Mouse (Mus musculus): ENCODE data around the gene Zfp760. TPM values are rescaled to one million over a fixed set of nuclear protein-coding genes. Genes with fewer than 3 reads are reported as not detected.
"Not testable (repeated sequence)": the region's sequence is repeated elsewhere in the genome, so short reads cannot be mapped to it uniquely, and the experiment has no call there.

Gene Zfp760
- total RNA-seq (2021) = 1 to 10 TPM; 1.9 to 3.5 TPM
- long read RNA-seq, experiment 1, partial matches to known transcripts = 1 of 4 reads
- long read RNA-seq, experiment 1, other reads (novel, unspliced or antisense) = 3 of 4 reads
- long read RNA-seq, experiment 2, full-length matches to known transcripts = 1 of 1 reads
- long read RNA-seq, experiment 2, partial matches to known transcripts = 0 of 1 reads
- long read RNA-seq, experiment 2, other reads (novel, unspliced or antisense) = 0 of 1 reads

DNA sequence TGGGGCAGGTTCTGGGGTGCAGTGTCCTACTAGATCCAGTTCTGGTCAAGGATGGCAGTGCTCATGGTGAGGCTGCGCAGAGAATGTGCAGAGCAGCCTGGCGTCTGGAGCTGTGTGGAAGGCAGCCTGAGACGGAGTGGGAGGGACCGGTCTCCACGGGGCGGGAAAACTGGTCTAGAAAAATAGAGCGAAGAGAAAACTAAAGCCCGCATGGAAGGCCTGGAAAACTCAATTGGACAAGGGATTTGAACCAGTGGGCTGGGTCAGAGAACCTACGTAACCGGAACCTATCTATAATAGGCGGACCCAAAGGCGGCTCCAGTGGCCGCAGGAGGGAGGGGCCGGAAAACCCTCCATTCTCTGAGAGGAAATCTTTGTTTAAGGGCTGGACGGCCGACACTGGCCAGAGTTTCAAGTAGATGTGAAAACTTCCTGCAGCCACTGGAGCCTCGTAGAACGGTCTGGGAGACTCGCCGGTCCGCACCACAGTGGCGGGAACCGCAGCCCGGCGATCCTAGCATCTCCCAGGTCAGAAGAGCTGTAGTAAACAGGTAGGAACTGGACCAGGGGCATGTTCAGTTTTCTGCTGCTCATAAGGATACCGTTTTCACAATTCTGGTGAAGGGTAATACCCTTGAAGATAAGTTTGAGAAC lies at the start of gene Zfp760:
Zfp760 (plus strand) TSS at position 399 of the 654 bp plus-strand sequence.
- peak; percentile 69 for DNase-seq

DNA sequence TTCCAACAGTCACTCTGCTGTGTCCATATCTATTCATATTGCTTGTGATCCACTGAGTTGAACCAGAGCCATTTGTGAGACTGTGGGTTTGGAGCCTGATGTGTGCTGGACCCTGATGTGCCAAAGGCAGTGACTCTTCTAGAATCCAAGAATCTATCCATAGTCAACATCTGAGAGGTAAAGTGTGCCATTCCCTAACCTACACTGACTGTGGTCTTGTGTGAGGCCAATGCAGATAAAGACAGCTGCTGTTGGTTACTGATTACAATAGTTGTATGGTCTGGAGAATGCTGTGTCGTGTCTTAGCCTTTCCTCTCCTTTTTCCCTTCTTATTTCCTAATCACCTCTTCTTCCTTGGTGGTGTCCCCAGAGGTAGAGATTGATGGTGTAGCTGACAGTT lies 28.7 kb upstream of the Zfp760 start:
- not testable (repeated sequence) for DNase-seq

DNA sequence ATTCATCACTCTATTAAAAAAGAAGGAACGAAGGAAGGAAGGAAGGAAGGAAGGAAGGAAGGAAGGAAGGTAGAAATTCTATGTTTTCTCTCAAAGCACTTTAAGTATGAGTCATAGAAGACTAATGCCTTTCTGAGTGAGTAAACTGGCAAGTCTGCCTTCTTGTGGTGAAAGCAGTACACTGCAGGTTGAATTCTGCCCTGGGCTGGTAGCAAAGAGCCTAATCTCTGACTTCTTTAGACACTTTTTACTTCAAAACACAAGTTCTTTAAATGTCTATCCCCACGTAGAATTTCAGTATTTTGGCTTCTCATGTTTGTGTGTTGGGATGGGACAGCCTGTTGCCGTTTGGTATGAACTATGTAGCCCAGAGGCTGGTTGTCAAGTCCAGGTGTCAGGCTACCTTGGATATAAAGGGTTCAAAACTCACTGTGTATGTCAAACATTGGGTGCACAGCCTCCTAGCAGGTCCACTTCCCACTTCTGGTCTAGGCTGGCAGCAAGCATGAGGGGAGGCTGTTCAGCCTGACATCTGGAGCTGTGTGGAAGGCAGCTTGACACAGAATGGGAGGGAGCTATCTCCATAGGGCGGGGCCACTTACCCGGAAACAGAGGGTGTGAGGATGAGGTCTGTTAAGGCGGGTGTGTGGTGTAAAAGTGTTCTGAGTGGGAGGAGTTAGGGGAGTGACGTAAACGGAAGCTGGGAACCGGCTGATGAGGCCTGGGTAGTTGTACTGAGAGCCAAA lies 28.1 kb upstream of the Zfp760 start:
- DNase-seq = peak; percentile 61

DNA sequence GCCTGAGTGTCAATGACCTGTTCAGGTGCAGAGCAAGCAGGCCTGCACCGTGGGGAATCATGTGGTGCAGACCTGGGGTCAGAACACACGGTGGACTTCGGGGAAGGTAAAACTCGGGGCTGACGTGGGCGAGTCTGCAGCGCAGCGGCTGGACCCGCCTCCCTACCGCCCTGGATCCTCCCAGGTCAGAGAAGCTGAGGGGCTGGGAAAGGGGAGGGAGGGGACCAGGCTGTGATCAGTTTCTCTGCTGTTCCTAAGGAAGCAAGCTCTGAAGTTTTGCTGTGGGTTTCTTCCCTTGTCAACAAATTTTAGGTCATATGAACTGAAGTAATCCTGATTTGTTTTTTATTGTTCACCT lies 27.5 kb upstream of the Zfp760 start:
- DNase-seq = not testable (repeated sequence)

DNA sequence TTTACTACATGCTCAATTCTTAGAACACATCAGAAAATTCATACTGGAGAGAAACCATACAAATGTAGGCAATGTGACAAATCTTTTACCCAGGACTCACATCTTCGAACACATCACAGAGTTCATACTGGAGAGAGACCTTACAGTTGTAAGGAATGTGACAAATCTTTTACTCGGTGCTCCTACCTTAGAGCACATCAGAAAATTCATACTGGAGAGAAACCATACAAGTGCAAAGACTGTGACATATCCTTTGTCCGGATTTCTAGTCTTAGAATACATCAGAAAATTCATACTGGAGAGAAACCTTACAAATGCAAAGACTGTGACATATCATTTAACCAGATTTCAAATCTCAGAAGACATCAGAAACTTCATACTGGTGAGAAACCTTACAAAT lies 16.0 kb upstream of the Zfp760 start, which contains the start of gene Gm10226:
Gm10226 (plus strand) TSS at position 301 of the 400 bp plus-strand sequence.
- DNase-seq = no peak

DNA sequence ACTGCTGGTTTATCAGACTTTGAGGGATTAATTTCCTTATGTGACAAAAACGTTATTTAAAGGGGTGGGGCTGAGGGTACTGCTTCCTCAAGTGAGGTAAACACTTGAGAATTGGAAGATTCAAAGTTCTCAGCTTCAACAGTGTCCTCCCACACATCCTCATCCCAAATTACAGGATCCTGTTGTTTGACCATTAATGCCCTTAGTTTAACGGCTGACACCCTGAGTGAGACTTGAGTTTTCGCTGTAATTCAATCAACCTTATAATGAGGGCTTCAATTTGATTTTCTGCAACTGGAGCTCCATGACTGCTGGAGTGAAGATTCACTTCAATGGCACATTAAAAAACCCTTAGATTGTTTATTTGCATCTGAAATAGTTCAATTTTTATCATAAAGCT lies 14.2 kb upstream of the Zfp760 start:
- DNase-seq = no peak

DNA sequence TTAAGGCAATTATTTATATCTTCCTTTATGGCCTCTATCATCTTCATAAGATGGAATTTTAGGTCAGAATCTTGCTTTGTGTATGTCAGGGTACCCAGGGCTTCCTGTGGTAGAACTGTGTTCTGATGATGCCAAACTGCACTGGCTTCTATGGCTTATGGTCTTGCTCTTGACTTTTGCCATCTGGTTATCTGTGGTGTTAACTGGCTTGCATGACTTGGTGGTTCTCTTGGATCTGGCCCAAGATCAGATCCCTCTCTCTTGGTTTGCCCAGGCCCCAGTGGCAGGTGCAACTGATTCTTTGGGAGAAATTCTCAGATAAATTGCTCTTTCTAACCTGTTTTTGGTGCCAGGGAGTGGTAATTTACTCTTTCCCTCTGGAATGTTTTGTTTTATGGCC lies 11.5 kb upstream of the Zfp760 start:
- DNase-seq = no peak

DNA sequence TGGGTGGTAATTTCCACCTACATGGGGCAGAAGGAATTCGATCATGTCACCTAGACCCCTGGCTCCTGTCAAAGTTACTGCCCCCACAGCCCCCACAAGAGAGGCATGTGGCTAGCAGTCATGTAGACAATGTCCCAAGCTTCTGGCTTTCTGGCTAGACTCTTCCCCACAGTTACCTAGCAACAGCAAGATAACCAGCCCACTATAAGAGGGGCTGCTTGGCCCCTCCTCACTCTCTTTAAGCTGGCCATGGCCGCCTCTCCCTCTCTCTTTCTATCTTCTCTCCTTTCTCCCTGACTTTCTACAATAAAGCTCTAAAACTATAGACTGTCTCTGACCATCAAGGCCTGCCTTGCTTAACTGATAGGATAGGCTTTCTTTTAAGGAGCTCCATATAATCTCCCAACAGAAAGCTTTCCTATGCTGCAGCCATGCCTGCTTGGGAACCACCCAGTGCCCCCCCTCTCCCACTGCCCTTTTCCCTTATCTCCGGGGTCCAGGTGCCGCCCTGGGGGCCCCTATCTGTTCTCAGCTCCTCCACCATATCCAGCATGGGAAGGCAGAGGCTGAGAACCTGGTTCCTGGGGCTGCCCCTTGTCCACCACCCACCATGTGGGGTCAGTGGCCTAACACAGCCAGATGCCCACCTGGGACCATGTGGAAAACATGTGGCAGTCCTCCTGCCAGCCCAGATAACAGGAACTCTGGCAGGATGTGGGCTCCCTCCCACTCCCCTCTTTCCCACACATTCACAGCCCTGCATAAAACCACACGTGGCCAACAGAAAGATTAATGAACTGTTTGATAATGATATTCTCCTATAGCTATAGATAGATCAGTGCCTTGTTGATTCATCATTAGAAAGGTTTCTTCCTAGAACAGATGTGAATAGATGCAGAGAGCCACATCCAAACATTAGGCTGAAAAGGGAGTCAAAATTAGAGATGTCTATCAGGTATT lies 5.0 kb upstream of the Zfp760 start:
- DNase-seq = no peak

DNA sequence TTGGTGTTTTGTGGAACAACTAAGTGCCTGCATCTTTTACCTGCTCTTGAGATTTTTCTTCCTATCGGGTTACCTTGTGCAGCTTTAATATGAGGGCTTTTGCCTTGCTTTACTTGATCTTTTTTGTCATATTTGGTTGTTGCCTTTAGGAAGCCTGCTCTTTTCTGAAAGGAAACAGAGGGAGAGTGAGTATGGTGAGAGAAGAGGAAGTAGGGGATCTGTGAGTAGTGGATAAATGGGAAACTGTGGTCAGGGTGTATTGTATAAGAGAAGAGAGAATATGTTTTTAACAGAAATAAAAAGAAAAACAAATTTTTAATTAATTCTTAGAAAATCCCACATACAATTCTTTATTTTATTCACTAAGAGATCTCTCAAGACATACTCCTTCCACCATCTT lies 4.1 kb upstream of the Zfp760 start:
- DNase-seq = no peak

DNA sequence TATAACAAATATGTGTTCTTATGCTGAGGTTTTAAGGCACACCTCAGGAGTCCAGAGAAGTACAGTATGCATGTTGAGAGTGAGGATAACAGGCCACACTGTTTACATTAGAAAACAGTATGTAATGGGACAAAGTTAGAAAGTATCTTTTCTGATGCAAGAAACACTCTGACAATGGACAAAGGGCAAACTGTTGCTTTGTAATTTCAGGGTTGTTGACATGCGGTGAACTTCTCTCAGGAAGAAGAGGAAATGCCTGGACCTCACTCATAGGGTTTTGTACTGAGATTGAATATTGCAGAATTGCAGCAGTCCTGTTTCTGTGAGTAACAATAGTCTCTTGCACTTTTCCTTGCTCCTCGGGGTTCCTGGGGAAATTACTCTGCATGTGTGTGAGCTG lies 860 bp downstream of the Zfp760 start:
- DNase-seq = no peak

DNA sequence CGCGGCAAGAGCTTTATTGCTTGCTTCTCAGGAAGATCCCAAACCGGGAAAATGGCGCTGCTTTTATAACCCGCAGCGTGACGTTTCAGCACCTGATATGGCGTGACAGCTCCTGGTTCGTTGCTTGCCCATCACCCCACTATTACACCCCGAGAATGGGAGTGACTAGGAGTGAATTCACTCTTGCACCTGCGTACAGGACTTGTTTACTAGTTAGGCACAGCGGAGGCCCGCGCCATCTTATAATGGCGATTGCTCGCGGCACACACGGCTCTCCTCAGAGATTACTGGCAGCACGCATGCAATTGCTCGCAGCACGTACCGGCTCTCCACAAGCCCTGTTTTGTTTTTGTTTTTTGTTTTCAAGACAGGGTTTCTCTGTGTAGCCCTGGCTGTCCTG lies 23.0 kb downstream of the Zfp760 start, which contains the start of gene Zfp229:
Zfp229 (plus strand) TSS at position 301 of the 400 bp plus-strand sequence.
- not testable (repeated sequence) for DNase-seq

DNA sequence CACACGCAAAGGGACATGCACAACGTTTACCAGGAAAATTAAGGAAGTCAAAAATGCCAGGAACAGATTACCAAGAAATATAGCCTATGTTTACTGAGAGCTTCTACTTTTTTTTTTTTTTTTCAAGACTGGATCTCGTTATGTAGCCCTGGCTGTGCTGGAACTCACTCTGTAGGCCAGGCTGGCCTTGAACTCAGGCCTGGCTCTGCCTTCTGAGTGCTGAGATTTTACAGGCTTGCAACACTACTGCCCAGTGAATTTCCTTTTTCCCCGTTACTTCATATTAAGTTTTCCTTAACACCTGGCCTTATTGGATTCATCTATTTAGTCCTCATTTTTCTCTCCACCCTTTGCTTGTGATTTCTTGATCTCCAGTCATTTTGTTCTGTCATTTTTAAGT lies 25.5 kb downstream of the Zfp760 start:
- DNase-seq = no peak

DNA sequence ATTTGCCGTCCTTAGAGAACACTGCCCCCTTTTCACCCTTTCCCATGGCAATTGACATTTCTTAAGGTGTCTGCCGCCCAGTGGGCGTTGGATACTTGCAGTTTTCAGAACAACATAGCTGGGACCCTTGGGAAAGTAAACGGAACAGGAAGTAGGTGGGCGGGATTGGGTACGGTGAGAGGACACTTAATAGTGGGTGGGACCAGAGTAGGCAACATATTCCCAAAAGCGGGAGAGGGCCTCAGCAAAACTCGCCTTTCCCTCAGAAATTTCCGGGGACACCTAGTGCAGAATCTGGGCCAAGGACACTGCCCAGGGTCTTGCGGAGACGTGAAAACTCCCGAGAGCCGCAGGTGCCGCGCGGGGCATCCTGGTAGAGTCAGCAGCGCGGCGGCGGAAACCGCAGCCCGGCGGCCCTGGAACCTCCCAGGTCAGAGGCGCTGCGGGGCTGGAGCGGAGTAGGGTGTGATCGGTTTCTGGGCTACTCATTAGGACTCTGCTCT lies 26.0 kb downstream of the Zfp760 start:
- DNase-seq = peak; percentile 66

DNA sequence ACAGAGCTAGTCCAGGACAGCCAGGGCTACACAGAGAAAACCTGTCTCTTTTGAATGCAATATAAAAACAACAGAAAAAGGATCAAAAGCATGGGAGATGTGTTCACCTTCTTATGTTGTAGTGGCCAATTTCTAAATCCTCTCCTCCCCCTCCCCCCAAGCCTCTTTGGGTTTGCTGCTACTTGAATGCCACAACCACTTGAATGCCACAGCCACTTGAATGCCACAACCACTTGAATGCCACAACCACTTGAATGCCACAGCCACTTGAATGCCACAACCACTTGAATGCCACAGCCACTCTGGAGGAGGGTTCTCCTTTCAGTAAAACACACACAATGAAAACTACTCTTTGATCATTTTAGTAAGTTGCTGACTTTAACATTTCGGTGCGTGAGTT lies 45.2 kb downstream of the Zfp760 start:
- no peak for DNase-seq

DNA sequence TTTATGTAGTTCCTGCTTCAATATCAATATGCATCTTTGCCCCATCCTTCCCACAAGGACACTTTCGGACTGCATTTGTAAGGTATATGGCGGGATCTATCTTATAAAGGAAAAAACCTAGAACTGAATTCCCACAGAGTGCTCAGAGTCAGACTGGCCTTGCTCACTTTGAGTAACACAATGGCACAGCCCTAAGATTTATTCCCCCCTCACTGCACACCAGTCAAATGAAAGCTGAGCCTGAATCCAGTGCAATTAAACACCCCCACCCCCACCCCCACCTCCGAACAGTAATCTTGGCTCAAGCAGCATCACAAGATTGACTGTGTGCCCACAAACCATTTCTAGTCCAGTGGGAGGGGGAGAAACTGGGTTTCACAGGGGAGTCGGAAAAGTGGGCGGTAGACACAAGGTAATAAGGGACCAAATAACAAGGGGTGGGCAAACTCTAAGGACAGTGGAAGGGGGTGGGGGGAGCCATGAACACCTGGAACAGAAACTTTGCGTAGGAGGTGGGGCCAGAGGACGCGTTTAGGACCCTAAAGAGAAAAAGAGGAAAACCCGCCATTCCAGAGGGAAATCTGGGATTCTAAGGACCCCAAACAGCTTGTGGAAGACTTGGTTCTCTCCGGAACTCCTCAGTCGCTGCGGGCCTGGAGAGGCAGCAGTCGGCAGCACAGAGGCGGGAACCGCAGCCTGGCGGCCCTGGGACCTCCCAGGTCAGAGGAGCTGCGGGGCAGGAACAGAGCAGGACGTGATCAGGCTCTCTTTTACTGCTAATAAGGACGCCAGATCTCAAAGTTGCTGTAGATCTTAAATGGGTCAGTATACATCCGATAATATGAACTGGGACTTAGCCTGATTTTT lies 46.0 kb downstream of the Zfp760 start:
- peak; percentile 13 for DNase-seq

DNA sequence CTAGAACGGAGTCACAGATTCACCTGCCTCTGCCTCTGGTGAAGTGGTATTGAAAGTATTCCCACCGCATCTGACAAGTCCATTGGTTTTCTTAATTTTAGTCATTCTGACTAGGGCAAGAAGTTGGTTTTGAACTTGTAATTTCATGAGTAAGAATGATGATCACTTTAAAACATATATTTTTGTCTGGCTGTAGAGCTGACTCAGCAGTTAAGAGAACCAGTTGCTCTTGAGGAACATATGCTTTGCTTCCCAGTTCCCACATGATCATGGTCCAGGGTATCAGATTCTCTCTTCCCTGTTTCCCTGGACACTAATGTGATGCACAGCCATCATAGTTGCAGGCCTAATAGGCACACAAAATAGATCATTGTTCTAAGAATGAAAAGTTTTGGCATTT lies 62.8 kb downstream of the Zfp760 start:
- no peak for DNase-seq
